In the genomic region with DNA sequence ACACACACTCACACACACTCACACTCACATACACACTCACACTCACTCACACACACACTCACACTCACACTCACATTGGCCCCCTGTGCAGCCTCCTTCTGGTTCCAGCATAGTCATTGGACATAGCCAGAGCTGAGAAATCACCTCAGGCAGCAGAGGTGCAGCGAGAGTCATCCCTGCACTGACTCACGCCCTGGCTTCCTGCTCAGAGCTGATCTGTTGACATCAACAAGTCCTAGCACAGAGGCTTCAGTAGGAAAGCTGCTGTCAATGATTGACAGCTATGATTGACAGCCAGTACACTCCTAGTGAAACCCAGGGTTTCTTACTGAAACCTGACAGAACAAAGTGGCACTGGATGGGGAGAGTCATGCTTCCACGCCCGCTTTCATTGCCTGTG, we compare ENCODE assay signal across 12 mouse cellular contexts. TPM values are rescaled to one million over a fixed set of nuclear protein-coding genes. Genes with fewer than 3 reads are reported as not detected.
DNase-seq lines count a peak whose midpoint lies in the region; ATAC-seq and TF ChIP-seq lines count a peak whose summit lies in the region.
"Had no signal": no experiment of that assay in that cellular context is flagged by ENCODE, and none has a peak within 500 bp of the region (broad histone marks: within the 10 kb centered on the region; RNA-seq: fewer than 3 reads in every experiment).

No protein-coding gene starts in this region.

- no peak for ATAC-seq in heart, embryonic 12.5 days (ENCODE audit: insufficient number of reproducible peaks, low FRiP score)
- ATAC-seq in liver, postnatal 0 days, result peak; percentile 89
- no peak for ATAC-seq in erythroid progenitor cell, adult 5-6 weeks (replicated peaks; ENCODE audit: low FRiP score, poor library complexity, severe bottlenecking)
- ATAC-seq in granulocyte monocyte progenitor cell, adult 5-6 weeks (replicated peaks; ENCODE audit: poor library complexity, severe bottlenecking), result no peak
- ATAC-seq: hindbrain, postnatal 0 days; midbrain, embryonic 15.5 days had no signal

- intact Hi-C loops in heart, postnatal 36 days (cut with DNase I), result no loop called here

- peaks cover 48% of the 10 kb centered on the region for H3K4me1 ChIP-seq in heart, embryonic 12.5 days (replicated peaks)
- H3K4me1 ChIP-seq in ES-Bruce4 (ENCODE audit: control insufficient read depth, insufficient read depth, low read length), result peaks cover 14% of the 10 kb centered on the region
- peaks cover 44% of the 10 kb centered on the region for H3K4me1 ChIP-seq in liver, postnatal 0 days (ENCODE audit: insufficient read depth)

- no peaks in the 10 kb centered on the region for H3K9me3 ChIP-seq in heart, embryonic 12.5 days (replicated peaks)
- H3K9me3 ChIP-seq in ES-Bruce4 (replicated peaks; ENCODE audit: control insufficient read depth, insufficient read depth, low read length, poor library complexity, severe bottlenecking), result no peaks in the 10 kb centered on the region
- H3K9me3 ChIP-seq in liver, postnatal 0 days (ENCODE audit: low read length), result no peaks in the 10 kb centered on the region
- H3K9me3 ChIP-seq: embryonic facial prominence, embryonic 13.5 days; midbrain, embryonic 15.5 days; stomach, embryonic 15.5 days had no signal

- H3K27ac ChIP-seq in heart, embryonic 12.5 days (ENCODE audit: poor library complexity, severe bottlenecking), result no peak overlapping the region
- H3K27ac ChIP-seq in ES-Bruce4 (ENCODE audit: insufficient read depth, low read length), result peak overlapping the region; percentile 30; the same call in 1 of the 2 replicates
- peak overlapping the region; percentile 45 for H3K27ac ChIP-seq in liver, postnatal 0 days (ENCODE audit: low read depth)
- H3K27ac ChIP-seq: embryonic facial prominence, embryonic 13.5 days; hindbrain, postnatal 0 days; midbrain, embryonic 15.5 days; stomach, embryonic 15.5 days had no signal

- H3K4me3 ChIP-seq in heart, embryonic 12.5 days, result no peak overlapping the region
- H3K4me3 ChIP-seq in ES-Bruce4 (ENCODE audit: low read depth, low read length), result no peak overlapping the region
- no peak overlapping the region for H3K4me3 ChIP-seq in liver, postnatal 0 days (ENCODE audit: low read depth, low read length)
- H3K4me3 ChIP-seq: embryonic facial prominence, embryonic 13.5 days; midbrain, embryonic 15.5 days; stomach, embryonic 15.5 days had no signal

- H3K27me3 ChIP-seq in heart, embryonic 12.5 days (replicated peaks), result no peaks in the 10 kb centered on the region
- no peaks in the 10 kb centered on the region for H3K27me3 ChIP-seq in ES-Bruce4 (ENCODE audit: control insufficient read depth, insufficient read depth, low read length, poor library complexity, severe bottlenecking)
- no peaks in the 10 kb centered on the region for H3K27me3 ChIP-seq in liver, postnatal 0 days (ENCODE audit: insufficient read depth, low read length)
- H3K27me3 ChIP-seq: embryonic facial prominence, embryonic 13.5 days; midbrain, embryonic 15.5 days; stomach, embryonic 15.5 days had no signal

- no peak for DNase-seq in heart, postnatal 36 days
- DNase-seq in kidney, adult 11 months, result peak; percentile 85
- peak; percentile 64 for DNase-seq in liver, postnatal 0 days
- DNase-seq in cerebellum, postnatal 14 days, result no peak

- H3K36me3 ChIP-seq in heart, embryonic 12.5 days, result no peaks in the 10 kb centered on the region
- no peaks in the 10 kb centered on the region for H3K36me3 ChIP-seq in ES-Bruce4 (ENCODE audit: control insufficient read depth, insufficient read depth, low read length, poor library complexity, severe bottlenecking)
- no peaks in the 10 kb centered on the region for H3K36me3 ChIP-seq in liver, postnatal 0 days (replicated peaks; ENCODE audit: insufficient read depth, low read length)
- H3K36me3 ChIP-seq: embryonic facial prominence, embryonic 13.5 days; midbrain, embryonic 15.5 days; stomach, embryonic 15.5 days had no signal

- no peak for TF ChIP-seq EP300 in ES-Bruce4 (IDR thresholded peaks at IDR 0.05; ENCODE audit: insufficient read depth, low read depth, low read length)
- no peak for TF ChIP-seq EP300 in liver, postnatal 0 days (IDR thresholded peaks at IDR 0.05; ENCODE audit: low read depth)

- TF ChIP-seq CTCF in ES-Bruce4 (IDR thresholded peaks at IDR 0.05; ENCODE audit: low read depth, low read length), result no peak
- TF ChIP-seq CTCF in liver, postnatal 0 days (IDR thresholded peaks at IDR 0.05; ENCODE audit: low read depth), result no peak

- 61% methylated on average over 4 of the region's 4 CpGs for whole genome bisulfite sequencing in heart, embryonic 12.5 days
- 44% methylated on average over 4 of the region's 4 CpGs for WGBS in liver, postnatal 0 days (ENCODE audit: insufficient replicate concordance)

- H3K9ac ChIP-seq in heart, embryonic 12.5 days, result 0 out of 2 replicates have a peak overlapping the region, but pooled peaks have one; percentile 24
- H3K9ac ChIP-seq in ES-Bruce4 (ENCODE audit: low read depth, poor library complexity, severe bottlenecking), result no peak overlapping the region
- H3K9ac ChIP-seq in liver, postnatal 0 days (replicated peaks), result no peak overlapping the region
- H3K9ac ChIP-seq: embryonic facial prominence, embryonic 13.5 days; midbrain, embryonic 15.5 days; stomach, embryonic 15.5 days had no signal

- TF ChIP-seq POLR2A in ES-Bruce4 (IDR thresholded peaks at IDR 0.05; ENCODE audit: insufficient read depth, low read length), result no peak

- H3K4me2 ChIP-seq in heart, embryonic 12.5 days, result no peak overlapping the region
- H3K4me2 ChIP-seq in liver, postnatal 0 days (ENCODE audit: low read depth, low read length), result no peak overlapping the region
- H3K4me2 ChIP-seq: embryonic facial prominence, embryonic 13.5 days; midbrain, embryonic 15.5 days; stomach, embryonic 15.5 days had no signal

RNA-seq across cellular contexts. Expression of a gene that starts 44.7 kb away (rescaled TPM):
- polyA plus RNA-seq in heart, embryonic 12.5 days (2016; fragmentation: Nextera tagmentation; extraction: Ambion mirVana), result 68.1 and 68.9 TPM in 2 replicates
- total RNA-seq in heart, postnatal 36 days (2021), result 10 to 100 TPM; 69.0 to 72.9 TPM
- 37.1 and 42.8 TPM in 2 replicates for polyA plus RNA-seq in ES-Bruce4 (2011; ENCODE audit: insufficient read depth, insufficient read length, low read depth, missing spikeins)
- 16.9 and 17.0 TPM in 2 replicates for polyA plus RNA-seq in liver, postnatal 0 days (2015; fragmentation: Nextera tagmentation; extraction: Ambion mirVana)
- total RNA-seq in erythroid progenitor cell, adult 5-6 weeks (2015; ENCODE audit: low replicate concordance), result 18.4 and 24.1 TPM in 2 replicates
- total RNA-seq in erythroid progenitor cell, adult 5-6 weeks (2017; ENCODE audit: low replicate concordance), result 17.2 and 17.3 TPM in 2 replicates
- total RNA-seq in granulocyte monocyte progenitor cell, adult 5-6 weeks (2014; fragmentation: Nextera tagmentation), result 40.9 and 47.7 TPM in 2 replicates
- total RNA-seq in granulocyte monocyte progenitor cell, adult 5-6 weeks (2017), result 22.8 and 23.3 TPM in 2 replicates

RNA-seq across cellular contexts. Expression of a gene that starts 59.1 kb away (rescaled TPM):
- 33.7 and 34.2 TPM in 2 replicates for polyA plus RNA-seq in heart, embryonic 12.5 days (2016; fragmentation: Nextera tagmentation; extraction: Ambion mirVana)
- total RNA-seq in heart, postnatal 36 days (2021), result 10 to 100 TPM; 11.4 to 11.7 TPM
- polyA plus RNA-seq in ES-Bruce4 (2011; ENCODE audit: insufficient read depth, insufficient read length, low read depth, missing spikeins), result 26.3 and 33.1 TPM in 2 replicates
- 8.5 and 9.0 TPM in 2 replicates for polyA plus RNA-seq in liver, postnatal 0 days (2015; fragmentation: Nextera tagmentation; extraction: Ambion mirVana)
- total RNA-seq in erythroid progenitor cell, adult 5-6 weeks (2015; ENCODE audit: low replicate concordance), result 3.6 and 9.2 TPM in 2 replicates
- total RNA-seq in erythroid progenitor cell, adult 5-6 weeks (2017; ENCODE audit: low replicate concordance), result 4.2 and 6.0 TPM in 2 replicates
- total RNA-seq in granulocyte monocyte progenitor cell, adult 5-6 weeks (2014; fragmentation: Nextera tagmentation), result 17.9 and 25.4 TPM in 2 replicates
- total RNA-seq in granulocyte monocyte progenitor cell, adult 5-6 weeks (2017), result 19.0 and 28.4 TPM in 2 replicates

Comparison
In these comparisons a context has a peak if more than half of its experiments do, and no peak if none do; other contexts are left out.
1. DNase-seq: peak in kidney, adult 11 months (single experiment) and liver, postnatal 0 days (single experiment); none in heart, postnatal 36 days (0 of 2) and cerebellum, postnatal 14 days (0 of 2).